Mouse (Mus musculus) MEL (cell line): ENCODE measurements around the gene Ltbp2. TPM values are rescaled to one million over a fixed set of nuclear protein-coding genes. Genes with fewer than 3 reads are reported as not detected.
A peak's percentile ranks its signal among the peaks of the same experiment; 100 is the strongest.

Experiments
- DNase-seq: peaks from one replicate; pipeline ENCODE4 v3.0.0; 2011; ENCODE audit warnings: low read depth, low spot score
- H3K27ac ChIP-seq: 2 replicates; pipeline ENCODE4 v1.5.1; 2012; ENCODE audit warnings: low read depth, mild to moderate bottlenecking, control low read depth, low read length, moderate library complexity; ENCODE audit not compliant: control insufficient read depth
- H3K27me3 ChIP-seq, 2 experiments: fragments of 150-350 bp in 1 of 2; sonication (generic) in 1 of 2; 2 replicates each; pipeline ENCODE4 v1.6.1; 2012; ENCODE audit warnings: low read length in 2 of 2, mild to moderate bottlenecking in 2 of 2, improper control_type of control experiment in 1 of 2, moderate library complexity in 1 of 2; ENCODE audit not compliant: insufficient read depth in 2 of 2, control insufficient read depth in 1 of 2
- H3K36me3 ChIP-seq, 2 experiments: 2 replicates each; pipeline ENCODE4 v1.6.1; 2012 to 2014; ENCODE audit warnings: low read length in 2 of 2, improper control_type of control experiment in 1 of 2, inconsistent platforms in 1 of 2, mild to moderate bottlenecking in 1 of 2; ENCODE audit not compliant: insufficient read depth in 2 of 2, control insufficient read depth in 1 of 2
- H3K4me1 ChIP-seq, 2 experiments: fragments of 150-350 bp in 1 of 2; sonication (generic) in 1 of 2; 2 replicates each; pipeline ENCODE4 v1.6.1; 2012; ENCODE audit warnings: low read length in 2 of 2, improper control_type of control experiment in 1 of 2, mild to moderate bottlenecking in 1 of 2; ENCODE audit not compliant: insufficient read depth in 2 of 2, control insufficient read depth in 1 of 2
- H3K4me3 ChIP-seq, 2 experiments: fragments of 150-350 bp in 1 of 2; sonication (generic) in 1 of 2; 2 replicates each; pipeline ENCODE4 v1.5.1; 2012; ENCODE audit warnings: low read depth in 2 of 2, low read length in 2 of 2, mild to moderate bottlenecking in 2 of 2, moderate library complexity in 2 of 2, control low read depth in 1 of 2, improper control_type of control experiment in 1 of 2; ENCODE audit not compliant: control insufficient read depth in 1 of 2, insufficient read depth in 1 of 2
- H3K79me2 ChIP-seq: 2 replicates; pipeline ENCODE4 v1.6.1; 2012; ENCODE audit warnings: mild to moderate bottlenecking, low read length, moderate library complexity; ENCODE audit not compliant: control insufficient read depth, poor library complexity, insufficient read depth
- H3K9ac ChIP-seq: 2 replicates; pipeline ENCODE4 v1.6.1; 2012; ENCODE audit warnings: low read depth, mild to moderate bottlenecking, control low read depth, low read length, moderate library complexity; ENCODE audit not compliant: control insufficient read depth, poor library complexity, severe bottlenecking
- H3K9me3 ChIP-seq: fragments of 150-350 bp; sonication (generic); replicated peaks from 2 replicates; pipeline ENCODE4 v1.6.1; 2012; ENCODE audit warnings: mild to moderate bottlenecking, low read length, improper control_type of control experiment, moderate library complexity; ENCODE audit not compliant: insufficient read depth
- BHLHE40 ChIP-seq: IDR thresholded peaks from 2 replicates; pipeline ENCODE4 v1.6.1; 2012; ENCODE audit warnings: low read depth, mild to moderate bottlenecking, inconsistent platforms, low read length, improper control_type of control experiment, borderline replicate concordance
- CTCF ChIP-seq, 3 experiments: IDR thresholded peaks in 2 of 3; conservative IDR thresholded peaks in 1 of 3; 2 replicates each; pipeline ENCODE4 v1.5.1; 2011 to 2012; ENCODE audit warnings: low read length in 3 of 3, low read depth in 2 of 3, mild to moderate bottlenecking in 2 of 3, improper control_type of control experiment in 1 of 3, inconsistent platforms in 1 of 3, mixed read lengths in 1 of 3, moderate library complexity in 1 of 3; ENCODE audit not compliant: control insufficient read depth in 1 of 3, insufficient read depth in 1 of 3, poor library complexity in 1 of 3, severe bottlenecking in 1 of 3
- ELF1 ChIP-seq: IDR thresholded peaks from 2 replicates; pipeline ENCODE4 v1.6.1; 2014; ENCODE audit warnings: low read depth, mild to moderate bottlenecking, inconsistent platforms, low read length, improper control_type of control experiment, moderate library complexity
- GABPA ChIP-seq: IDR thresholded peaks from 2 replicates; pipeline ENCODE4 v1.6.1; 2012; ENCODE audit warnings: low read depth, mild to moderate bottlenecking, inconsistent platforms, low read length, improper control_type of control experiment, moderate library complexity
- GATA1 ChIP-seq: IDR thresholded peaks from 2 replicates; pipeline ENCODE4 v1.6.1; 2011; ENCODE audit warnings: low read depth, low read length, improper control_type of control experiment
- HCFC1 ChIP-seq: IDR thresholded peaks from 2 replicates; pipeline ENCODE4 v1.6.1; 2012; ENCODE audit warnings: low read depth, mild to moderate bottlenecking, inconsistent platforms, low read length, improper control_type of control experiment, moderate library complexity
- JUND ChIP-seq: IDR thresholded peaks from 2 replicates; pipeline ENCODE4 v1.6.1; 2011; ENCODE audit warnings: low read depth, mild to moderate bottlenecking, improper control_type of control experiment, low read length
- KAT2A ChIP-seq: conservative IDR thresholded peaks from 2 replicates; pipeline ENCODE4 v1.6.1; 2012; ENCODE audit warnings: low read depth, low read length, improper control_type of control experiment, inconsistent platforms
- MAZ ChIP-seq: IDR thresholded peaks from 2 replicates; pipeline ENCODE4 v1.6.1; 2012; ENCODE audit warnings: low read depth, mild to moderate bottlenecking, inconsistent platforms, low read length, improper control_type of control experiment
- MEF2A ChIP-seq: IDR thresholded peaks from 2 replicates; pipeline ENCODE4 v1.6.1; 2014; ENCODE audit warnings: low read depth, mild to moderate bottlenecking, inconsistent platforms, low read length, improper control_type of control experiment; ENCODE audit not compliant: poor library complexity, insufficient replicate concordance, severe bottlenecking; ENCODE audit errors: extremely low read depth
- NELFE ChIP-seq: IDR thresholded peaks from 2 replicates; pipeline ENCODE4 v1.6.1; 2011; ENCODE audit warnings: low read depth, low read length, improper control_type of control experiment
- NRF1 ChIP-seq: IDR thresholded peaks from 2 replicates; pipeline ENCODE4 v1.6.1; 2014; ENCODE audit warnings: low read depth, mild to moderate bottlenecking, inconsistent platforms, low read length, improper control_type of control experiment, moderate library complexity; ENCODE audit not compliant: poor library complexity, insufficient read depth, severe bottlenecking
- POLR2A ChIP-seq, 2 experiments: IDR thresholded peaks; 2 replicates each; pipeline ENCODE4 v1.6.1; 2011 to 2012; ENCODE audit warnings: low read length in 2 of 2, mild to moderate bottlenecking in 2 of 2, control low read depth in 1 of 2, improper control_type of control experiment in 1 of 2, low read depth in 1 of 2, moderate library complexity in 1 of 2; ENCODE audit not compliant: control insufficient read depth in 1 of 2, insufficient read depth in 1 of 2, poor library complexity in 1 of 2
- RAD21 ChIP-seq: IDR thresholded peaks from 2 replicates; pipeline ENCODE4 v1.6.1; 2011; ENCODE audit warnings: mild to moderate bottlenecking, low read depth, low read length, improper control_type of control experiment
- RCOR1 ChIP-seq: IDR thresholded peaks from 2 replicates; pipeline ENCODE4 v1.6.1; 2012; ENCODE audit warnings: low read depth, mild to moderate bottlenecking, inconsistent platforms, low read length, improper control_type of control experiment
- SIN3A ChIP-seq: IDR thresholded peaks from 2 replicates; pipeline ENCODE4 v1.6.1; 2012; ENCODE audit warnings: low read length, improper control_type of control experiment, inconsistent platforms
- SMC3 ChIP-seq: IDR thresholded peaks from 2 replicates; pipeline ENCODE4 v1.6.1; 2011; ENCODE audit warnings: low read depth, low read length, improper control_type of control experiment
- TBP ChIP-seq: IDR thresholded peaks from 2 replicates; pipeline ENCODE4 v1.8.0; 2011; ENCODE audit warnings: low read depth, low read length, improper control_type of control experiment
- TCF12 ChIP-seq: IDR thresholded peaks from 2 replicates; pipeline ENCODE4 v1.6.1; 2014; ENCODE audit warnings: low read depth, mild to moderate bottlenecking, inconsistent platforms, low read length, improper control_type of control experiment, moderate library complexity
- ZKSCAN1 ChIP-seq: IDR thresholded peaks from 2 replicates; pipeline ENCODE4 v1.6.1; 2012; ENCODE audit warnings: low read depth, mild to moderate bottlenecking, inconsistent platforms, low read length, improper control_type of control experiment, moderate library complexity
- polyA plus RNA-seq, 2 experiments: library from polyadenylated mRNA; stranded (reverse) in 1 of 2; unstranded in 1 of 2; fragments of >175 nt in 1 of 2; fragments of >200 nt in 1 of 2; gene quantifications; 2 replicates each; pipeline versions ENCODE4 v1.2.1 to v1.2.4; 2012; ENCODE audit warnings: low replicate concordance in 2 of 2, low read depth in 1 of 2; ENCODE audit not compliant: insufficient read length in 2 of 2, insufficient read depth in 1 of 2, missing spikeins in 1 of 2
- total RNA-seq: library from RNA; depleted of rRNA; stranded (reverse); fragments of 300-350 nt; gene quantifications from 2 replicates; pipeline ENCODE4 v1.2.3, GENCODE M21; 2012

The Ltbp2 gene
- total and polyA plus RNA-seq, 3 experiments: 0.01 to 0.08 TPM; not detected in 1

GRCm38 (mm10) chr12:84858149-84859113 lies 17.9 kb downstream of the Ltbp2 start:
- peaks cover 0 to 3% of the 10 kb centered on the region in 2 experiments; a peak in 1 of 4 replicates for H3K27me3 ChIP-seq
- H3K27ac ChIP-seq: no peak overlapping the region
- peaks cover 15 to 16% of the 10 kb centered on the region in 2 experiments for H3K4me1 ChIP-seq
- H3K4me3 ChIP-seq: no peak overlapping the region
- H3K9ac ChIP-seq: no peak overlapping the region
- DNase-seq: no peak
- TF ChIP-seq ELF1 (no peak), GABPA (no peak), RCOR1 (no peak), ZKSCAN1 (no peak), MEF2A (no peak), TBP (no peak), JUND (no peak), KAT2A (no peak), POLR2A (IDR thresholded peaks at IDR 0.05; ENCODE audit: control insufficient read depth in 1 of 2, insufficient read depth in 1 of 2, low read depth in 1 of 2, low read length in 2 of 2, poor library complexity in 1 of 2) (no peak), NELFE (no peak), MAZ (no peak), SMC3 (no peak), TCF12 (no peak), RAD21 (no peak), BHLHE40 (no peak), GATA1 (no peak), HCFC1 (no peak), SIN3A (no peak), NRF1 (no peak)
- no peaks in the 10 kb centered on the region for H3K9me3 ChIP-seq
- no peaks in the 10 kb centered on the region for H3K79me2 ChIP-seq
- H3K36me3 ChIP-seq: peaks cover 0 to 12% of the 10 kb centered on the region in 2 experiments; a peak in 2 of 4 replicates

- peak; percentile 54 for DNase-seq
- Histone ChIP-seq H3K27ac (no peak overlapping the region), H3K9me3 (no peaks in the 10 kb centered on the region), H3K9ac (no peak overlapping the region), H3K79me2 (no peaks in the 10 kb centered on the region), H3K27me3 (peaks cover 0 to 2% of the 10 kb centered on the region in 2 experiments; a peak in 1 of 4 replicates), H3K4me3 (no peak overlapping the region), H3K4me1 (peaks cover 15 to 20% of the 10 kb centered on the region in 2 experiments), H3K36me3 (peaks cover 0 to 12% of the 10 kb centered on the region in 2 experiments; a peak in 2 of 4 replicates)
- TF ChIP-seq CTCF (IDR thresholded peaks at IDR 0.05 in 2 of 3, conservative IDR thresholded peaks at IDR 0.05 in 1 of 3; ENCODE audit: control insufficient read depth in 1 of 3, insufficient read depth in 1 of 3, low read depth in 2 of 3, low read length in 3 of 3, poor library complexity in 1 of 3, severe bottlenecking in 1 of 3) (peak; percentile 32 to 45 (median 38); a peak in 5 of 6 replicates), JUND (no peak)
Measured at GRCm38 (mm10) chr12:84857706-84858105, 18.6 kb downstream of the Ltbp2 start.
